Mouse (Mus musculus): ENCODE data around the gene AI481877.

GRCm38 (mm10) chr4:59034325-59034917, 104.4 kb downstream of the AI481877 start:
- TF ChIP-seq CTCF (IDR thresholded peaks at IDR 0.05; ENCODE audit: borderline replicate concordance, insufficient read depth, low read depth, low read length) (no peak), POLR2A (IDR thresholded peaks at IDR 0.05; ENCODE audit: borderline replicate concordance, insufficient read depth, low read length) (no peak)
